In the genomic region with DNA sequence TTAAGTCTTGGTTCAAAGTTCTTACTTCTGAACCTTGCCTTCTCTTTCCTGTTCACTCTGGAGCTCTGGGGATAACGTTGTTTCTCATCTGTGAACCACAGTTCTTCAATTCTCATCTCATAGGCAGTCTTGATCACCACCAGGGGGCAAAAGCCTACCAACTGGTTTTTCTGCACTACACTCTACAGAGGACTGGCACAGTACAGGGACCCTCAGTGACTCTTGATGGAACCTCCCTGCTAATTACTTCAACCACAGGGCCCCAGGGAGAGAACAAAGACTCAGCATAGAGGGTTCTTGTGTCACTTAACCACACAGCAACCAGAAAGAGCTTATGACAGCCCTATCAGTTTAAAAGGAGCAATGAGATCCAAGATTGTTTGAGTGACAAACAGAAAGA, we compare ENCODE assay signal across 8 mouse cellular contexts. TPM values are rescaled to one million over a fixed set of nuclear protein-coding genes. Genes with fewer than 3 reads are reported as not detected.
DNase-seq lines count a peak whose midpoint lies in the region; ATAC-seq lines count a peak whose summit lies in the region.

No protein-coding gene starts in this region.

- H3K9me3 ChIP-seq in hindbrain, embryonic 12.5 days (replicated peaks): no peaks in the 10 kb centered on the region

- 0 out of 2 replicates have a peak, but pooled peaks have one; percentile 35 for ATAC-seq in hindbrain, embryonic 12.5 days (ENCODE audit: low FRiP score)

- H3K4me2 ChIP-seq in hindbrain, embryonic 12.5 days (replicated peaks): peak overlapping the region; percentile 87; the same call in 1 of the 2 replicates

- H3K36me3 ChIP-seq in hindbrain, embryonic 12.5 days: no peaks in the 10 kb centered on the region

- WGBS in hindbrain, embryonic 12.5 days: 9% methylated on average over 1 of the region's 1 CpGs

- H3K9ac ChIP-seq in hindbrain, embryonic 12.5 days: no peak overlapping the region

- H3K4me1 ChIP-seq in hindbrain, embryonic 12.5 days: peaks cover 20% of the 10 kb centered on the region

- peak; percentile 68 for DNase-seq in ZHBTc4 (ENCODE audit: low read depth, low spot score)
- DNase-seq in cerebellum, postnatal 14 days: peak; percentile 70 to 73
- peak; percentile 21 to 30 for DNase-seq in frontal cortex, postnatal 14 days (ENCODE audit: low spot score in 2 of 2)
- peak; percentile 44 for DNase-seq in left cerebral cortex, adult 11 months (ENCODE audit: low spot score)
- peak; percentile 28 to 69 for DNase-seq in lung, postnatal 4 days
- peak; percentile 43 for DNase-seq in retina, postnatal 7 days (ENCODE audit: low read depth, low spot score)
- peak; percentile 50 for DNase-seq in yolk sac, embryonic 10.5 days (ENCODE audit: low spot score)

- no peak overlapping the region; the same call in 1 of the 2 replicates for H3K27ac ChIP-seq in hindbrain, embryonic 12.5 days

- H3K4me3 ChIP-seq in hindbrain, embryonic 12.5 days: no peak overlapping the region

- H3K27me3 ChIP-seq in hindbrain, embryonic 12.5 days: no peaks in the 10 kb centered on the region

RNA-seq across cellular contexts. Expression of a gene that starts 1.3 kb away (rescaled TPM):
- 17.1 and 18.1 TPM in 2 replicates for polyA plus RNA-seq in hindbrain, embryonic 12.5 days (2016; fragmentation: Nextera tagmentation; extraction: Ambion mirVana)

RNA-seq across cellular contexts. Expression of a gene that starts 26.0 kb away (rescaled TPM):
- 0.27 and 0.47 TPM in 2 replicates for polyA plus RNA-seq in hindbrain, embryonic 12.5 days (2016; fragmentation: Nextera tagmentation; extraction: Ambion mirVana)
